Mouse (Mus musculus): ENCODE data around the gene Cby1.

Gene Cby1

DNA sequence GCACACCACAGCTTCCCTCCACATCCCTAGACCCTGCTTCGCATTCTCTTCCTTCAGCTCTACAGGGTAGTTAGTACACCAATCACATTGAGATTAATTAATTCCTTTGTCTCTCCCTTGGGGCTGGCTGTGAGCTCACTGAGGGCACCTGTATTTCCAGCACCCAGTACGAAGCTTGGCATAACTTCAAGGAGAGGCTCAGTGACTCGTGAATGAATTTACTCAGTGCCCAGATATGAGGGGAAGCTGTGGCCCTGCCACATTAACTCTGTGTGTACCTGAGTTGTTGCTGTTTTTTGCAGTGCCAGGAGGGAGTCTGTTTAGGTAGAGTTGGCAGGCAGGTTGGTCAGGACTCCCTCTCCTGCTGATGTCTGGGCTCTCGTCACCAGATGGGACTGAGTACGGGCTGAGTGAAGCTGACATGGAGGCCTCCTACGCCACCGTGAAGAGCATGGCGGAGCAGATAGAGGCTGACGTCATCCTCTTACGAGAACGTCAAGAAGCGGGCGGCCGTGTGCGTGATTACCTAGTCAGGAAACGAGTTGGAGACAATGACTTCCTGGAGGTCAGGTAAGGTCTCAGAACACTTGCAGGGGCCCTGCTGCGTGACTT lies 47.7 kb downstream of the Cby1 start:
- DNase-seq (ENCODE audit: low read depth) = no peak

- no peak for DNase-seq (ENCODE audit: low read depth)
Measured at GRCm38 (mm10) chr15:79708229-79708822, 49.3 kb downstream of the Cby1 start.

- DNase-seq (ENCODE audit: low read depth) = no peak
Measured at GRCm38 (mm10) chr15:79715646-79716045, 56.6 kb downstream of the Cby1 start.

- no peak for DNase-seq (ENCODE audit: low read depth)
Measured at GRCm38 (mm10) chr15:79716710-79717109, 57.7 kb downstream of the Cby1 start.

All from 416B (cell line).